21 mouse cellular contexts compared by ENCODE assay signal in genomic region chr2:129087520-129087919, GRCm38 (mm10). TPM values are rescaled to one million over a fixed set of nuclear protein-coding genes. Genes with fewer than 3 reads are reported as not detected.
DNase-seq lines count a peak whose midpoint lies in the region; ATAC-seq and TF ChIP-seq lines count a peak whose summit lies in the region.
"Had no signal": no experiment of that assay in that cellular context is flagged by ENCODE, and none has a peak within 500 bp of the region (broad histone marks: within the 10 kb centered on the region; RNA-seq: fewer than 3 reads in every experiment).

No protein-coding gene starts in this region.

- H3K27me3 ChIP-seq in liver, embryonic 12.5 days (replicated peaks) = no peaks in the 10 kb centered on the region
- no peaks in the 10 kb centered on the region for H3K27me3 ChIP-seq in liver, postnatal 0 days (ENCODE audit: insufficient read depth, low read length)
- no peaks in the 10 kb centered on the region for H3K27me3 ChIP-seq in liver, embryonic 14.5 days (ENCODE audit: control insufficient read depth, insufficient read depth, low read length)
- H3K27me3 ChIP-seq in forebrain, embryonic 16.5 days (replicated peaks; ENCODE audit: control insufficient read depth, insufficient read depth, low read length) = no peaks in the 10 kb centered on the region
- H3K27me3 ChIP-seq: embryonic facial prominence, embryonic 12.5 days; forebrain, embryonic 13.5 days; forebrain, embryonic 15.5 days had no signal

- peaks cover 10% of the 10 kb centered on the region for H3K4me1 ChIP-seq in liver, embryonic 12.5 days
- H3K4me1 ChIP-seq in liver, postnatal 0 days (ENCODE audit: insufficient read depth) = no peaks in the 10 kb centered on the region
- peaks cover 0 to 5% of the 10 kb centered on the region in 2 experiments; a peak in 1 of 4 replicates for H3K4me1 ChIP-seq in liver, embryonic 14.5 days (replicated peaks; ENCODE audit: control insufficient read depth in 2 of 2, insufficient read depth in 2 of 2, low read length in 1 of 2)
- no peaks in the 10 kb centered on the region for H3K4me1 ChIP-seq in forebrain, embryonic 16.5 days (replicated peaks; ENCODE audit: control insufficient read depth, insufficient read depth, low read length)
- H3K4me1 ChIP-seq: embryonic facial prominence, embryonic 10.5 days; embryonic facial prominence, embryonic 12.5 days; forebrain, embryonic 13.5 days; forebrain, embryonic 15.5 days had no signal

- no peak for DNase-seq in liver, postnatal 0 days
- DNase-seq in liver, embryonic 14.5 days (ENCODE audit: low read depth in 3 of 3, low spot score in 3 of 3) = no peak
- no peak for DNase-seq in liver
- DNase-seq in adrenal gland, adult (ENCODE audit: inconsistent age in 2 of 2, low spot score in 1 of 2) = no peak
- DNase-seq: adrenal gland, adult 8-10 months; adrenal gland, postnatal 14 days; adrenal gland, postnatal 36 days; cerebellum, adult 11-12 months; cerebellum, adult 2 months; cerebellum, adult 9-10 months; cerebellum, postnatal 10 days; cerebellum, postnatal 25 days had no signal

- H3K4me2 ChIP-seq in liver, embryonic 12.5 days = no peak overlapping the region
- no peak overlapping the region for H3K4me2 ChIP-seq in liver, postnatal 0 days (ENCODE audit: low read depth, low read length)
- no peak overlapping the region for H3K4me2 ChIP-seq in liver, embryonic 14.5 days (ENCODE audit: low read depth)
- no peak overlapping the region for H3K4me2 ChIP-seq in forebrain, embryonic 16.5 days (ENCODE audit: low read length)
- H3K4me2 ChIP-seq: embryonic facial prominence, embryonic 12.5 days; forebrain, embryonic 13.5 days; forebrain, embryonic 15.5 days had no signal

- H3K9me3 ChIP-seq in liver, embryonic 12.5 days (replicated peaks) = peaks cover 8% of the 10 kb centered on the region
- H3K9me3 ChIP-seq in liver, postnatal 0 days (ENCODE audit: low read length) = no peaks in the 10 kb centered on the region
- H3K9me3 ChIP-seq in liver, embryonic 14.5 days (ENCODE audit: control insufficient read depth, low read length) = no peaks in the 10 kb centered on the region
- no peaks in the 10 kb centered on the region for H3K9me3 ChIP-seq in forebrain, embryonic 16.5 days (ENCODE audit: control insufficient read depth, low read length)
- H3K9me3 ChIP-seq: embryonic facial prominence, embryonic 10.5 days; embryonic facial prominence, embryonic 12.5 days; forebrain, embryonic 13.5 days; forebrain, embryonic 15.5 days had no signal

- WGBS in liver, embryonic 12.5 days (ENCODE audit: insufficient replicate concordance) = 45% methylated on average over 1 of the region's 1 CpGs
- WGBS in liver, postnatal 0 days (ENCODE audit: insufficient replicate concordance) = 64% methylated on average over 1 of the region's 1 CpGs
- 31% methylated on average over 1 of the region's 1 CpGs for WGBS in liver, embryonic 14.5 days (ENCODE audit: insufficient replicate concordance)
- WGBS in forebrain, embryonic 16.5 days = 90% methylated on average over 1 of the region's 1 CpGs

- 0 out of 2 replicates have a peak, but pooled peaks have one; percentile 18 for ATAC-seq in liver, embryonic 12.5 days
- ATAC-seq in liver, postnatal 0 days = no peak
- peak; percentile 55; the same call in 1 of the 2 replicates for ATAC-seq in liver, embryonic 14.5 days (ENCODE audit: insufficient read depth)
- ATAC-seq in megakaryocyte progenitor cell, adult 5-6 weeks (replicated peaks; ENCODE audit: poor library complexity) = peak; percentile 11; the same call in 1 of the 2 replicates
- no peak for ATAC-seq in forebrain, embryonic 16.5 days
- ATAC-seq: forebrain, embryonic 13.5 days; forebrain, embryonic 15.5 days had no signal

- peaks cover 26% of the 10 kb centered on the region for H3K36me3 ChIP-seq in liver, embryonic 12.5 days
- H3K36me3 ChIP-seq in liver, postnatal 0 days (replicated peaks; ENCODE audit: insufficient read depth, low read length) = 0 out of 2 replicates have a peak, but pooled peaks cover 2% of the 10 kb centered on the region
- H3K36me3 ChIP-seq in liver, embryonic 14.5 days (replicated peaks; ENCODE audit: control insufficient read depth, insufficient read depth, low read depth) = no peaks in the 10 kb centered on the region
- peaks cover 5% of the 10 kb centered on the region; the same call in 1 of the 2 replicates for H3K36me3 ChIP-seq in forebrain, embryonic 16.5 days (ENCODE audit: control insufficient read depth, insufficient read depth)

- no peak for TF ChIP-seq CTCF in liver, postnatal 0 days (IDR thresholded peaks at IDR 0.05; ENCODE audit: low read depth)
- TF ChIP-seq CTCF in liver, embryonic 14.5 days (IDR thresholded peaks at IDR 0.05; ENCODE audit: low read depth) = no peak

- H3K27ac ChIP-seq in liver, embryonic 12.5 days = no peak overlapping the region
- no peak overlapping the region for H3K27ac ChIP-seq in liver, postnatal 0 days (ENCODE audit: low read depth)
- no peak overlapping the region for H3K27ac ChIP-seq in liver, embryonic 14.5 days
- H3K27ac ChIP-seq in forebrain, embryonic 16.5 days (ENCODE audit: low read length) = no peak overlapping the region
- H3K27ac ChIP-seq: embryonic facial prominence, embryonic 10.5 days; embryonic facial prominence, embryonic 12.5 days; forebrain, embryonic 13.5 days; forebrain, embryonic 15.5 days had no signal

- TF ChIP-seq EP300 in liver, postnatal 0 days (IDR thresholded peaks at IDR 0.05; ENCODE audit: low read depth) = no peak
- no peak for TF ChIP-seq EP300 in liver, embryonic 14.5 days (IDR thresholded peaks at IDR 0.05; ENCODE audit: low read depth)

- no peak overlapping the region for H3K4me3 ChIP-seq in liver, embryonic 12.5 days
- no peak overlapping the region for H3K4me3 ChIP-seq in liver, postnatal 0 days (ENCODE audit: low read depth, low read length)
- no peak overlapping the region for H3K4me3 ChIP-seq in liver, embryonic 14.5 days (ENCODE audit: insufficient read depth in 1 of 2, low read depth in 2 of 2, low read length in 2 of 2)
- H3K4me3 ChIP-seq in forebrain, embryonic 16.5 days (replicated peaks; ENCODE audit: low read length) = no peak overlapping the region
- H3K4me3 ChIP-seq: embryonic facial prominence, embryonic 10.5 days; embryonic facial prominence, embryonic 12.5 days; forebrain, embryonic 13.5 days; forebrain, embryonic 15.5 days had no signal

- no peak overlapping the region for H3K9ac ChIP-seq in liver, embryonic 12.5 days
- H3K9ac ChIP-seq in liver, postnatal 0 days (replicated peaks) = no peak overlapping the region
- H3K9ac ChIP-seq in liver, embryonic 14.5 days (replicated peaks) = no peak overlapping the region
- no peak overlapping the region for H3K9ac ChIP-seq in forebrain, embryonic 16.5 days (replicated peaks; ENCODE audit: low read depth, low read length)
- H3K9ac ChIP-seq: embryonic facial prominence, embryonic 12.5 days; forebrain, embryonic 13.5 days; forebrain, embryonic 15.5 days had no signal

RNA-seq across cellular contexts. Expression of gene Polr1b, which starts 13.3 kb away (rescaled TPM):
- polyA plus RNA-seq in liver, embryonic 12.5 days (2016; fragmentation: Nextera tagmentation; extraction: Ambion mirVana) = 38.3 and 40.6 TPM in 2 replicates
- polyA plus RNA-seq in liver, postnatal 0 days (2015; fragmentation: Nextera tagmentation; extraction: Ambion mirVana) = 6.5 and 7.1 TPM in 2 replicates
- polyA plus RNA-seq in liver, embryonic 14.5 days (2012; rRNA removed) = 11.6 and 14.0 TPM in 2 replicates
- 5.3 and 6.5 TPM in 2 replicates for polyA plus RNA-seq in liver, embryonic 14.5 days (2014; fragmentation: Nextera tagmentation; extraction: Ambion mirVana)
- total RNA-seq in megakaryocyte progenitor cell, adult 5-6 weeks (2015) = 19.9 and 24.2 TPM in 2 replicates
- 40.6 and 42.3 TPM in 2 replicates for total RNA-seq in megakaryocyte progenitor cell, adult 5-6 weeks (2017)
- 18.6 and 19.1 TPM in 2 replicates for polyA plus RNA-seq in forebrain, embryonic 16.5 days (2015; fragmentation: Nextera tagmentation; extraction: Ambion mirVana)

RNA-seq across cellular contexts. Expression of gene Ttl, which starts 21.8 kb away (rescaled TPM):
- 2.6 and 3.2 TPM in 2 replicates for polyA plus RNA-seq in liver, embryonic 12.5 days (2016; fragmentation: Nextera tagmentation; extraction: Ambion mirVana)
- polyA plus RNA-seq in liver, postnatal 0 days (2015; fragmentation: Nextera tagmentation; extraction: Ambion mirVana) = 1.2 and 1.9 TPM in 2 replicates
- 1.1 and 1.2 TPM in 2 replicates for polyA plus RNA-seq in liver, embryonic 14.5 days (2012; rRNA removed)
- polyA plus RNA-seq in liver, embryonic 14.5 days (2014; fragmentation: Nextera tagmentation; extraction: Ambion mirVana) = 1.5 TPM in 2 replicates
- total RNA-seq in megakaryocyte progenitor cell, adult 5-6 weeks (2015) = 2.5 and 2.7 TPM in 2 replicates
- total RNA-seq in megakaryocyte progenitor cell, adult 5-6 weeks (2017) = 3.0 and 4.9 TPM in 2 replicates
- 33.5 and 35.9 TPM in 2 replicates for polyA plus RNA-seq in forebrain, embryonic 16.5 days (2015; fragmentation: Nextera tagmentation; extraction: Ambion mirVana)

RNA-seq across cellular contexts. Expression of gene Vinac1, which starts 39.5 kb away (rescaled TPM):
- polyA plus RNA-seq in liver, embryonic 12.5 days (2016; fragmentation: Nextera tagmentation; extraction: Ambion mirVana) = 0.02 TPM in 1 of 2 replicates, not detected in the other
- not detected in 2 replicates for polyA plus RNA-seq in liver, postnatal 0 days (2015; fragmentation: Nextera tagmentation; extraction: Ambion mirVana)
- 0.01 and 0.03 TPM in 2 replicates for polyA plus RNA-seq in liver, embryonic 14.5 days (2012; rRNA removed)
- 0.04 TPM in 1 of 2 replicates, not detected in the other for polyA plus RNA-seq in liver, embryonic 14.5 days (2014; fragmentation: Nextera tagmentation; extraction: Ambion mirVana)
- not detected in 2 replicates for total RNA-seq in megakaryocyte progenitor cell, adult 5-6 weeks (2015)
- not detected in 2 replicates for total RNA-seq in megakaryocyte progenitor cell, adult 5-6 weeks (2017)
- 0.12 and 0.34 TPM in 2 replicates for polyA plus RNA-seq in forebrain, embryonic 16.5 days (2015; fragmentation: Nextera tagmentation; extraction: Ambion mirVana)
- total RNA-seq: MEL had no signal
- polyA plus RNA-seq: C2C12 had no signal

RNA-seq across cellular contexts. Expression of gene Chchd5, which starts 42.0 kb away (rescaled TPM):
- polyA plus RNA-seq in liver, embryonic 12.5 days (2016; fragmentation: Nextera tagmentation; extraction: Ambion mirVana) = 12.3 and 13.6 TPM in 2 replicates
- polyA plus RNA-seq in liver, postnatal 0 days (2015; fragmentation: Nextera tagmentation; extraction: Ambion mirVana) = 12.8 and 13.0 TPM in 2 replicates
- 9.2 and 12.8 TPM in 2 replicates for polyA plus RNA-seq in liver, embryonic 14.5 days (2012; rRNA removed)
- 9.1 and 11.6 TPM in 2 replicates for polyA plus RNA-seq in liver, embryonic 14.5 days (2014; fragmentation: Nextera tagmentation; extraction: Ambion mirVana)
- 15.7 and 19.4 TPM in 2 replicates for total RNA-seq in megakaryocyte progenitor cell, adult 5-6 weeks (2015)
- total RNA-seq in megakaryocyte progenitor cell, adult 5-6 weeks (2017) = 16.8 and 17.8 TPM in 2 replicates
- 20.1 and 23.5 TPM in 2 replicates for polyA plus RNA-seq in forebrain, embryonic 16.5 days (2015; fragmentation: Nextera tagmentation; extraction: Ambion mirVana)

Comparison
In these comparisons a context has a peak if more than half of its experiments do, and no peak if none do; other contexts are left out.
1. ATAC-seq: peak in liver, embryonic 12.5 days (single experiment), liver, embryonic 14.5 days (single experiment) and megakaryocyte progenitor cell, adult 5-6 weeks (single experiment); none in liver, postnatal 0 days (single experiment) and forebrain, embryonic 16.5 days (single experiment).